Mouse (Mus musculus) common myeloid progenitor, adult 5-6 weeks (primary cell): ENCODE results near the gene Armcx5. TPM values are rescaled to one million over a fixed set of nuclear protein-coding genes. Genes with fewer than 3 reads are reported as not detected.

Experiments used
- total RNA-seq: library from RNA; stranded (forward); fragments of 200-1000, 187-1606 nt; gene quantifications from 2 replicates; pipeline ENCODE4 v1.2.3, GENCODE M21; 2017

The Armcx5 gene
- total RNA-seq, 1 experiment from 2014 or later = 11.7 TPM

Other genes starting within 250 kb of the Armcx5 start
- not detected in 2 replicates for gene AV320801, start 248.1 kb upstream of the Armcx5 start, total RNA-seq
- gene Nxf7, start 144.0 kb upstream of the Armcx5 start, total RNA-seq = 0.05 and 0.87 TPM in 2 replicates
- not detected in 2 replicates for gene Prame, start 115.0 kb upstream of the Armcx5 start, total RNA-seq
- gene Tcp11x2, start 48.9 kb upstream of the Armcx5 start, total RNA-seq = not detected in 2 replicates
- gene Tmsb15a, start 17.5 kb upstream of the Armcx5 start, total RNA-seq = not detected in 2 replicates
- 31.2 and 45.9 TPM in 2 replicates for gene Gprasp1, start within 50 bp of the Armcx5 start, total RNA-seq
- gene Bhlhb9, start 54.9 kb downstream of the Armcx5 start, total RNA-seq = 32.7 and 45.9 TPM in 2 replicates
- 2.0 and 2.3 TPM in 2 replicates for gene Gprasp2, start 96.3 kb downstream of the Armcx5 start, total RNA-seq